Mouse (Mus musculus): ENCODE measurements around the gene Lgi2. TPM values are rescaled to one million over a fixed set of nuclear protein-coding genes. Genes with fewer than 3 reads are reported as not detected.

The Lgi2 gene
- polyA plus RNA-seq, 1 experiment from 2014 or later = 5.6 TPM

GRCm38 (mm10) chr5:52550613-52551317, 15.5 kb downstream of the Lgi2 start:
- Histone ChIP-seq H3K27me3 (ENCODE audit: control insufficient read depth, insufficient read depth, low read depth, low read length) (no peaks in the 10 kb centered on the region), H3K27ac (ENCODE audit: low read length) (peak overlapping the region; percentile 40), H3K9ac (ENCODE audit: low read depth, low read length) (no peak overlapping the region), H3K4me3 (ENCODE audit: low read depth, low read length) (no peak overlapping the region), H3K36me3 (ENCODE audit: control insufficient read depth, insufficient read depth, low read length) (no peaks in the 10 kb centered on the region), H3K4me1 (ENCODE audit: control insufficient read depth, insufficient read depth, low read length) (peaks cover 5% of the 10 kb centered on the region; the same call in 1 of the 2 replicates), H3K9me3 (replicated peaks; ENCODE audit: control insufficient read depth, low read length, poor library complexity, severe bottlenecking) (no peaks in the 10 kb centered on the region), H3K4me2 (ENCODE audit: low read length) (peak overlapping the region; percentile 42)
- peak; percentile 70 for ATAC-seq
- 63% methylated on average over 13 of the region's 13 CpGs for whole genome bisulfite sequencing

- no peak overlapping the region for H3K9ac ChIP-seq (ENCODE audit: low read depth, low read length)
- 49% methylated on average over 3 of the region's 3 CpGs for WGBS
- H3K27ac ChIP-seq (ENCODE audit: low read length) = no peak overlapping the region
Observed at GRCm38 (mm10) chr5:52546950-52547349, 19.3 kb downstream of the Lgi2 start.

GRCm38 (mm10) chr5:52543770-52544169, 22.5 kb downstream of the Lgi2 start:
- WGBS = 86% methylated on average over 4 of the region's 4 CpGs
- H3K36me3 ChIP-seq (ENCODE audit: control insufficient read depth, insufficient read depth, low read length) = no peaks in the 10 kb centered on the region
- no peak for ATAC-seq
- no peak overlapping the region for H3K4me2 ChIP-seq (ENCODE audit: low read length)
- H3K27me3 ChIP-seq (ENCODE audit: control insufficient read depth, insufficient read depth, low read depth, low read length) = no peaks in the 10 kb centered on the region
- H3K9ac ChIP-seq (ENCODE audit: low read depth, low read length) = no peak overlapping the region
- no peaks in the 10 kb centered on the region for H3K4me1 ChIP-seq (ENCODE audit: control insufficient read depth, insufficient read depth, low read length)
- H3K27ac ChIP-seq (ENCODE audit: low read length) = no peak overlapping the region
- no peaks in the 10 kb centered on the region for H3K9me3 ChIP-seq (replicated peaks; ENCODE audit: control insufficient read depth, low read length, poor library complexity, severe bottlenecking)
- H3K4me3 ChIP-seq (ENCODE audit: low read depth, low read length) = no peak overlapping the region

More at GRCm38 (mm10) chr5:52546950-52547349, 19.3 kb downstream of the Lgi2 start:
- no peak for ATAC-seq
- no peak overlapping the region for H3K4me3 ChIP-seq (ENCODE audit: low read depth, low read length)
- no peaks in the 10 kb centered on the region for H3K36me3 ChIP-seq (ENCODE audit: control insufficient read depth, insufficient read depth, low read length)
- no peaks in the 10 kb centered on the region for H3K27me3 ChIP-seq (ENCODE audit: control insufficient read depth, insufficient read depth, low read depth, low read length)
- H3K4me1 ChIP-seq (ENCODE audit: control insufficient read depth, insufficient read depth, low read length) = peaks cover 5% of the 10 kb centered on the region; the same call in 1 of the 2 replicates
- H3K9me3 ChIP-seq (replicated peaks; ENCODE audit: control insufficient read depth, low read length, poor library complexity, severe bottlenecking) = no peaks in the 10 kb centered on the region
- no peak overlapping the region for H3K4me2 ChIP-seq (ENCODE audit: low read length)

- Histone ChIP-seq H3K4me2 (ENCODE audit: low read length) (no peak overlapping the region), H3K9me3 (replicated peaks; ENCODE audit: control insufficient read depth, low read length, poor library complexity, severe bottlenecking) (no peaks in the 10 kb centered on the region), H3K36me3 (ENCODE audit: control insufficient read depth, insufficient read depth, low read length) (0 out of 2 replicates have a peak, but pooled peaks cover 3% of the 10 kb centered on the region), H3K4me1 (ENCODE audit: control insufficient read depth, insufficient read depth, low read length) (no peaks in the 10 kb centered on the region), H3K27ac (ENCODE audit: low read length) (no peak overlapping the region), H3K9ac (ENCODE audit: low read depth, low read length) (no peak overlapping the region), H3K4me3 (ENCODE audit: low read depth, low read length) (no peak overlapping the region), H3K27me3 (ENCODE audit: control insufficient read depth, insufficient read depth, low read depth, low read length) (no peaks in the 10 kb centered on the region)
- ATAC-seq = no peak
- WGBS = 68% methylated on average over 3 of the region's 3 CpGs
Observed at GRCm38 (mm10) chr5:52540186-52540585, 26.1 kb downstream of the Lgi2 start.

- Histone ChIP-seq H3K9me3 (replicated peaks; ENCODE audit: control insufficient read depth, low read length, poor library complexity, severe bottlenecking) (no peaks in the 10 kb centered on the region), H3K4me2 (ENCODE audit: low read length) (no peak overlapping the region), H3K4me1 (ENCODE audit: control insufficient read depth, insufficient read depth, low read length) (no peaks in the 10 kb centered on the region), H3K36me3 (ENCODE audit: control insufficient read depth, insufficient read depth, low read length) (0 out of 2 replicates have a peak, but pooled peaks cover 3% of the 10 kb centered on the region), H3K27ac (ENCODE audit: low read length) (no peak overlapping the region), H3K27me3 (ENCODE audit: control insufficient read depth, insufficient read depth, low read depth, low read length) (no peaks in the 10 kb centered on the region), H3K4me3 (ENCODE audit: low read depth, low read length) (no peak overlapping the region), H3K9ac (ENCODE audit: low read depth, low read length) (no peak overlapping the region)
- no peak for ATAC-seq
Observed at GRCm38 (mm10) chr5:52539483-52539882, 26.8 kb downstream of the Lgi2 start.

- Histone ChIP-seq H3K36me3 (ENCODE audit: control insufficient read depth, insufficient read depth, low read length) (0 out of 2 replicates have a peak, but pooled peaks cover 3% of the 10 kb centered on the region), H3K9ac (ENCODE audit: low read depth, low read length) (no peak overlapping the region), H3K27me3 (ENCODE audit: control insufficient read depth, insufficient read depth, low read depth, low read length) (no peaks in the 10 kb centered on the region), H3K4me2 (ENCODE audit: low read length) (no peak overlapping the region), H3K9me3 (replicated peaks; ENCODE audit: control insufficient read depth, low read length, poor library complexity, severe bottlenecking) (no peaks in the 10 kb centered on the region), H3K4me3 (ENCODE audit: low read depth, low read length) (no peak overlapping the region), H3K4me1 (ENCODE audit: control insufficient read depth, insufficient read depth, low read length) (no peaks in the 10 kb centered on the region), H3K27ac (ENCODE audit: low read length) (no peak overlapping the region)
- 74% methylated on average over 7 of the region's 7 CpGs for WGBS
- ATAC-seq = peak; percentile 18; the same call in 1 of the 2 replicates
Observed at GRCm38 (mm10) chr5:52537024-52537423, 29.2 kb downstream of the Lgi2 start.

- peak overlapping the region; percentile 27; the same call in 1 of the 2 replicates for H3K9ac ChIP-seq (ENCODE audit: low read depth, low read length)
- no peak overlapping the region for H3K4me2 ChIP-seq (ENCODE audit: low read length)
- H3K9me3 ChIP-seq (replicated peaks; ENCODE audit: control insufficient read depth, low read length, poor library complexity, severe bottlenecking) = no peaks in the 10 kb centered on the region
- no peaks in the 10 kb centered on the region for H3K27me3 ChIP-seq (ENCODE audit: control insufficient read depth, insufficient read depth, low read depth, low read length)
- H3K27ac ChIP-seq (ENCODE audit: low read length) = no peak overlapping the region
- no peaks in the 10 kb centered on the region for H3K4me1 ChIP-seq (ENCODE audit: control insufficient read depth, insufficient read depth, low read length)
- WGBS = 64% methylated on average over 14 of the region's 14 CpGs
- ATAC-seq = no peak
- H3K4me3 ChIP-seq (ENCODE audit: low read depth, low read length) = no peak overlapping the region
- 0 out of 2 replicates have a peak, but pooled peaks cover 3% of the 10 kb centered on the region for H3K36me3 ChIP-seq (ENCODE audit: control insufficient read depth, insufficient read depth, low read length)
Observed at GRCm38 (mm10) chr5:52534798-52535590, 31.3 kb downstream of the Lgi2 start.

GRCm38 (mm10) chr5:52533705-52534104, 32.6 kb downstream of the Lgi2 start:
- no peak overlapping the region for H3K27ac ChIP-seq (ENCODE audit: low read length)
- no peak for ATAC-seq
- H3K36me3 ChIP-seq (ENCODE audit: control insufficient read depth, insufficient read depth, low read length) = 0 out of 2 replicates have a peak, but pooled peaks cover 3% of the 10 kb centered on the region
- H3K4me2 ChIP-seq (ENCODE audit: low read length) = no peak overlapping the region
- WGBS = 85% methylated on average over 9 of the region's 9 CpGs
- H3K4me3 ChIP-seq (ENCODE audit: low read depth, low read length) = no peak overlapping the region
- no peaks in the 10 kb centered on the region for H3K27me3 ChIP-seq (ENCODE audit: control insufficient read depth, insufficient read depth, low read depth, low read length)
- no peaks in the 10 kb centered on the region for H3K4me1 ChIP-seq (ENCODE audit: control insufficient read depth, insufficient read depth, low read length)
- H3K9me3 ChIP-seq (replicated peaks; ENCODE audit: control insufficient read depth, low read length, poor library complexity, severe bottlenecking) = no peaks in the 10 kb centered on the region
- H3K9ac ChIP-seq (ENCODE audit: low read depth, low read length) = no peak overlapping the region

GRCm38 (mm10) chr5:52528545-52528944, 37.7 kb downstream of the Lgi2 start:
- Histone ChIP-seq H3K27ac (ENCODE audit: low read length) (no peak overlapping the region), H3K4me3 (ENCODE audit: low read depth, low read length) (no peak overlapping the region), H3K4me1 (ENCODE audit: control insufficient read depth, insufficient read depth, low read length) (no peaks in the 10 kb centered on the region), H3K4me2 (ENCODE audit: low read length) (no peak overlapping the region), H3K9ac (ENCODE audit: low read depth, low read length) (no peak overlapping the region), H3K27me3 (ENCODE audit: control insufficient read depth, insufficient read depth, low read depth, low read length) (no peaks in the 10 kb centered on the region), H3K9me3 (replicated peaks; ENCODE audit: control insufficient read depth, low read length, poor library complexity, severe bottlenecking) (no peaks in the 10 kb centered on the region), H3K36me3 (ENCODE audit: control insufficient read depth, insufficient read depth, low read length) (no peaks in the 10 kb centered on the region)
- no peak for ATAC-seq
- 68% methylated on average over 7 of the region's 7 CpGs for WGBS
